Mouse (Mus musculus): ENCODE data around the gene Sub1. TPM values are rescaled to one million over a fixed set of nuclear protein-coding genes. Genes with fewer than 3 reads are reported as not detected.
A peak's percentile ranks its signal among the peaks of the same experiment; 100 is the strongest.

The Sub1 gene
- polyA plus RNA-seq, 1 experiment from 2014 or later: 469 TPM

DNA sequence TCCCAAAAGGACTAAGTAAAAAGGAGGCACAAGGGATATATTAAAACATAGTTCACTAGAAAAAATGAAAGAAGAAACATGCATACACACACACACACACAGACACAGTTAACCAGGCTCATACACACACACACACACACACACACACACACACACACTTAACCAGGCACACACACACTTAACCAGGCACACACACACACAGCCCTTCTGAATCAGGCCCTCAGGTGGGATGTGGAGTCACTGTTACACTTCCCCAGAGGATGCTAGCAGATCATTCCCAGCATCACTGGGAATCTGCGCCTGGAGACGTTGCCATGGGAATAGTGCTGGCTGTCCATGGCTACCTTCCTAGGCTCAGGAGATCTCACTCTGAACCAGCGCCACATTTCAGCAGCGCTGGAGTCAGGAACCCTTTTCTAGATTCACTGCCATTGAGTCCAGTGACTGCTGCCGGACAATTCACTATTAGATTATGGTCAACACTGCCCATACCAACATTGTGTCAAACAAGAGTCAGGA, 30.2 kb upstream of the Sub1 start:
- no peaks in the 10 kb centered on the region for H3K9me3 ChIP-seq
- 90% methylated on average over 5 of the region's 5 CpGs for WGBS
- no peak overlapping the region for H3K4me2 ChIP-seq
- no peaks in the 10 kb centered on the region for H3K27me3 ChIP-seq (replicated peaks)
- no peak overlapping the region for H3K9ac ChIP-seq
- no peak for ATAC-seq (replicated peaks)
- H3K36me3 ChIP-seq (replicated peaks): no peaks in the 10 kb centered on the region
- H3K4me3 ChIP-seq: no peak overlapping the region
- no peak overlapping the region for H3K27ac ChIP-seq
- H3K4me1 ChIP-seq: no peaks in the 10 kb centered on the region

DNA sequence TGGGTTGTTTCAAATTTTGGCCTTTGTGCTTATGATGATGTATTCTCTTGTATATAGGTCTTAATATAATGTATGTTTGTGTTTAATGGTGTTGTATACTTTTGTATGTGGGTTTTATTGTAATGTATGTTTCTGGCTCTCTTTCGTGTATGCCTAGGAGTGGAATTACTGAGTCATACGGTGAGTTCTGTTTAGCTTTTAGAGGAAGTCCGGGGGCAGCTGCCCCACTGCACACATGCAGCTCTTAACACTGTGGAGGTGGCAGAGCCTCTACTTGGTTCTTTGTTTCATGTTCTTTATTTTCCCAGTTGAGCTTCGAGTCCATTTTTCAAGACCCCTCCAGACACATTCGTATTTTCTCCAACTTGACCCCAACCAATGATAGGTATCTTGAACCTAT, 29.2 kb upstream of the Sub1 start:
- no peak overlapping the region for H3K27ac ChIP-seq
- H3K27me3 ChIP-seq (replicated peaks): no peaks in the 10 kb centered on the region
- no peaks in the 10 kb centered on the region for H3K4me1 ChIP-seq
- no peak for ATAC-seq (replicated peaks)
- H3K36me3 ChIP-seq (replicated peaks): no peaks in the 10 kb centered on the region
- no peak overlapping the region for H3K4me2 ChIP-seq
- H3K9me3 ChIP-seq: no peaks in the 10 kb centered on the region
- no peak overlapping the region for H3K4me3 ChIP-seq
- H3K9ac ChIP-seq: no peak overlapping the region
- 80% methylated on average over 5 of the region's 5 CpGs for WGBS

DNA sequence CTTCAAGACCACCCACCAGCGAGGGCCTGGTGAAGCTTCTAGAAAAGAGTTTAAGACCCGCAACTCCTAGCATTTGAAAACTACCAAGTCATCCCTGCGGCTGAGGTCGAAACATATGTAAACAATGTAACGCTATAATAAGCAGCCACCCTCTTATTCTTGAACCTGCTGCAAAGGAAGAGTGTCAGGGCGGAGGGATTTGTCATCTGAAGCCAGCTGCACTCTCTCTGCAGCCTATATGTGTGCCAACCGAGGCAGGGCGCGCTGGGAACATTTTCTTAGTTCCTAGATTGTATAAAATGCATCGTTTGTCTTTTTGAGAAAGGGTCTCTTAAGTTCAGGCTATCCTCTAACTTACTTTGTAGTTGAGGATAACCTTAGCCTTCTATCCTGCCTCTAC, 28.6 kb upstream of the Sub1 start:
- H3K27ac ChIP-seq: no peak overlapping the region
- no peaks in the 10 kb centered on the region for H3K36me3 ChIP-seq (replicated peaks)
- no peak overlapping the region for H3K9ac ChIP-seq
- 89% methylated on average over 10 of the region's 10 CpGs for WGBS
- no peaks in the 10 kb centered on the region for H3K9me3 ChIP-seq
- no peak overlapping the region for H3K4me3 ChIP-seq
- H3K27me3 ChIP-seq (replicated peaks): no peaks in the 10 kb centered on the region
- no peaks in the 10 kb centered on the region for H3K4me1 ChIP-seq
- H3K4me2 ChIP-seq: no peak overlapping the region
- ATAC-seq (replicated peaks): no peak

DNA sequence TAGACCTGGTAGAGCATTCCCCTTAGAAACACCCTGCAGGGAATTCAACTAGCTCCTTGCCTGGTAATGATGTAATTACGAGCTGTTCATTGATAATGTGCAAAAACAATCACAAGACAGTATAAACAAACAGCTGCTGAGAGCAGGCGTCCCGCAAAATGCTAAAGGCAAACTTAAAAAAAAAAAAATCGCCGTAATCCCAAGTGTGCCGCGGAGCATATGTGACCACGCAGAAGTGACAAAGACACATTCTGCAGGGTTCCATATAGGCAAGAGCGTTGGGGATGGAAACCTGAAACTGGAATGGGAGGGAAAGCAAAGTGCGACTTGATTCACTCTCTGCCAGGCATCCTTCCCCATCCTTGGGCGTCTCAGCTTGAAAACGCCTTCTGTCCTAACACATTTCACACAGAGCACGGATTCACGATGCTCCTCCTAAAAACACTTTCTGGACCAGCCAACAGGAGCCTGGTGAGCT, 28.0 kb upstream of the Sub1 start:
- WGBS: 61% methylated on average over 14 of the region's 14 CpGs
- ATAC-seq (replicated peaks): no peak
- Histone ChIP-seq H3K4me1 (no peaks in the 10 kb centered on the region), H3K9ac (no peak overlapping the region), H3K27me3 (replicated peaks) (no peaks in the 10 kb centered on the region), H3K9me3 (no peaks in the 10 kb centered on the region), H3K4me3 (no peak overlapping the region), H3K4me2 (no peak overlapping the region), H3K27ac (no peak overlapping the region), H3K36me3 (replicated peaks) (no peaks in the 10 kb centered on the region)

DNA sequence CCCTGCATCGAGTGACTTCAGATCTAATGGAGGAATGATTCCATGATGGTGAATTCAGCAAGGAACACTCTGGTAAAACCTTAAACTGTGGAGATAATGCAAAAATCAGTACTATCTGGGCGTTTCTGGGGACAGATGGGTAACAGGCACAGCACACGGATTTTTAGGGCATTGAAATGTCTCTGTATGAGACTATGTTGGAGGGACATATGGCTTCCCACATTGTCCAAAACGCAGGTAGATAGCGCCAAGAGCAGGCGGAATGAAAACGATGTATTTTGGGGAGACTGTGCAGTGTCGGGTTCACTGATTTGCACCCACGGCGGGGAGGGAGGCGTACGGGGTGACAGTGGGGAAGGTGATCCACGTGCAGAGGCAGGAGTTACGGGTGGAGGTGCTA, 22.7 kb upstream of the Sub1 start:
- no peak overlapping the region for H3K4me2 ChIP-seq
- no peak for ATAC-seq (replicated peaks)
- no peak overlapping the region for H3K27ac ChIP-seq
- peaks cover 2% of the 10 kb centered on the region; the same call in 1 of the 2 replicates for H3K4me1 ChIP-seq
- H3K27me3 ChIP-seq (replicated peaks): no peaks in the 10 kb centered on the region
- H3K9ac ChIP-seq: no peak overlapping the region
- 93% methylated on average over 14 of the region's 14 CpGs for WGBS
- no peaks in the 10 kb centered on the region for H3K9me3 ChIP-seq
- H3K36me3 ChIP-seq (replicated peaks): no peaks in the 10 kb centered on the region
- no peak overlapping the region for H3K4me3 ChIP-seq

DNA sequence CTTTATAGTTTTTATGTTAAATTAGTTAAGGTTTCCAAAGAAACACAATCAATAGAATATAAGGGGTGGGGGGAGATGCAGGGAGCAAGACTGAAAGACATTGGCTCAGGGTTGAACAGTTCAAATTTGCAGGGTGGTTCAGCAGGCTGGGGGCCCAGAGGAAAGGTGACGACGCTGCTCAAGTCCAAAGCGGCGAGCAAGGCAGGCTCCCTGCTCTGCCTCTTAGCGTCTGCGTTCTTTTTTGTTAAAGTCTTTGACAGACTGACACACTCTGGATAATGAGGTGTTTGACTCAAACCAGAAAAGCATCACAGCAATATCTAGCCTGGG, 21.6 kb upstream of the Sub1 start:
- Histone ChIP-seq H3K4me2 (no peak overlapping the region), H3K4me3 (no peak overlapping the region), H3K36me3 (replicated peaks) (no peaks in the 10 kb centered on the region), H3K27me3 (replicated peaks) (no peaks in the 10 kb centered on the region), H3K9ac (no peak overlapping the region), H3K4me1 (peaks cover 2% of the 10 kb centered on the region; the same call in 1 of the 2 replicates), H3K27ac (no peak overlapping the region), H3K9me3 (no peaks in the 10 kb centered on the region)
- no peak for ATAC-seq (replicated peaks)
- WGBS: 75% methylated on average over 6 of the region's 6 CpGs

DNA sequence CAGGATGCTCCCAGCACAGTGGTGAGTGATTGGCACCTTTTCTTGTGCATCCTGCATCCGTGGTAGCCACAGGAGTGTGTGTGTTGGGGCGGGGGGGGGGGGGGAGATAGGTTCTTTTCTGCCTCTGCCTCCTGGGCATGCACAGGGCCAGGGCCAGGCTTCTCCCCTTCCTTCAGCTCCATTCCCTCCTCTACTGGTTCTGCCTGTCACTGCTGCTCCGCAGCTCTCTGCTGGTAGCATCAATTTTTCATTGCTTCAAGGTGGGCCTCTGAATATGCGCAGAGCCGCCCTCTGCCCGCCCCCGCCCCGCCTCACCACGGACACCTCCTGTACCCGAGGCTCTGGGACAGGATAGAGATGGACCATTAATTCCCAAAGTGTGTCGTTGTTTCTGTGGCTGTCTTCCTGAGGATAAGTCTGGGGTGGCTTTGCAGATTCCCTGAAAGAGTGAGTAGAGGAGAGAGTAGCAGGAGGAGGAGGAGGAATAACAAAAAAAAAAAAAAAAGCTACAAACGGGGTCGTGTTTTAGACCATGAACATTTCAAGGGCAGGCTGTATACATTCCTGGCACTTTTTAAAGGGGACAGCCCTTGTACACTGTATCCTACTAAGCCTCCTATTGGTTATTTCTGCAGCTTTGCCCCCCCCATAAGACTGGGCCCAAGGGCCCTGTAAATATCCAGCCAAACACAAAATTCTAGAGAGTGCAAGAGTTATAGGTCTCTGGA, 21.1 kb upstream of the Sub1 start:
- Histone ChIP-seq H3K27ac (no peak overlapping the region), H3K9ac (no peak overlapping the region), H3K36me3 (replicated peaks) (no peaks in the 10 kb centered on the region), H3K4me1 (peaks cover 2% of the 10 kb centered on the region; the same call in 1 of the 2 replicates), H3K9me3 (no peaks in the 10 kb centered on the region), H3K4me3 (no peak overlapping the region), H3K4me2 (no peak overlapping the region), H3K27me3 (replicated peaks) (no peaks in the 10 kb centered on the region)
- peak; percentile 66 for ATAC-seq (replicated peaks)
- 52% methylated on average over 13 of the region's 13 CpGs for WGBS

DNA sequence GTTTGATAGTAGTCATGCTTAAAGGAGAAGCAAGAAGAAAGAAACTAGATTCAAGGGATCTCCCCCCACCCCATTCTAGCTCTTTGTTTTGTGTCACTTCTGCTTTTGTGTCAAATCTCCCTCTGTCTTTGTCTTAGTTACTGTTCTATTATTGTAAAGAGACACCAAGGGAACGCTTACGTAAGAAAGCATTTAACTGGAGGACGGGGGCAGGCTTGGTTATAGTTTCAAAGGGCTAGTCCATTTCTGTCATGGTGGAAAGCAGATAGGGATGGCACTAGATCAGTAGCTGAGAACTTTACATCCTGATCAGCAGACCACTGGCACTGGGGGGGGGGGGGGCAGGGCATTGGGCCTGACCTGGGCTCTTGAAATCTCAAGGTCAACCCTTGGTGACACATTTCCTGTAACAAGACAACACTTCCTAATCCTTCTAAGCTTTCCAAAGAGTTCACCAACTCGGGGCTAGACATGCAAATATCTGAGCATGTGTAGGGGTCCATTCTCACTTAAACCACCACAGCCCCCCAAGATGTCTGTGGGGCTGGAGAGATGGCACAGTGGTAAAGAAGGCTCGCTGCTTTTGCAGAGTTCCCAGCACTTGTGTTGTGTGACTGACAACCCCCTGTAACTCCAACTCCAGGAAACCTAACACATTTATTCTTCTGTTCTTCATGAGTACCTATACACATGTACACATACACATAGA, 17.6 kb upstream of the Sub1 start:
- Histone ChIP-seq H3K4me1 (peaks cover 2% of the 10 kb centered on the region; the same call in 1 of the 2 replicates), H3K9ac (no peak overlapping the region), H3K4me3 (no peak overlapping the region), H3K27me3 (replicated peaks) (no peaks in the 10 kb centered on the region), H3K4me2 (no peak overlapping the region), H3K9me3 (no peaks in the 10 kb centered on the region), H3K27ac (no peak overlapping the region), H3K36me3 (replicated peaks) (no peaks in the 10 kb centered on the region)
- ATAC-seq (replicated peaks): no peak
- WGBS: 81% methylated on average over 5 of the region's 5 CpGs

DNA sequence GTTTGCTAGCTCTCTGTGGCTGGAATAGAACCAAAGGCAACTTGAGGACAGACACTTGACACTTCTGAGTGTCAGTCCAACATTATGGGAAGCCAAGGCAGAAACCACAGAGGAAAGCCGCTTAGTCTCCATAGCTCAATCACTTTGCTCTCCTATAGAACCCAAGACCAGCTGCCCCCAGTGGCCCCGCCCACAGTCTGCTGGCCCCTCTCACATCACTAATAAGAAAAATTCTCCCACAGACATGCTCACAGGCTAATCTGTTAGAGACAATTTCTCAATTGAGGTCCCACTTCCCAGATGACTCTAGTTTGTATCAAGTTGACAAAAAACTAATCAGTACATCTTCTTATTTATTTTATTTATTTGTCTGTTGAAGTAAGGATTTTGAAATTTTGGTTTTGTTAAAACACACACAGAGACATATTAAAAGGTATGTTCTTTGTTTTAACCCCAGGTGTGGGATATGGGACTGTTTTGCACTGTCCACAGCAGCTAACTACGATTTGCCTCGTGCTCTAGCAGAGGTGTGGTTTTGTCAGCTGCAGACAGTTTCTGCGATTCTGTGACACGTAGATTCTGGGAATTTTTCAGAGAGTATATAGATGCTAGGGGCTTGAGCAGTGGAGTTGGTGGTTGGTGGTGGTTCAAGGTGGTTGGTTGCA, 16.9 kb upstream of the Sub1 start:
- peaks cover 2% of the 10 kb centered on the region; the same call in 1 of the 2 replicates for H3K4me1 ChIP-seq
- H3K4me3 ChIP-seq: no peak overlapping the region
- no peaks in the 10 kb centered on the region for H3K27me3 ChIP-seq (replicated peaks)
- no peak overlapping the region for H3K4me2 ChIP-seq
- no peak overlapping the region for H3K27ac ChIP-seq
- H3K36me3 ChIP-seq (replicated peaks): no peaks in the 10 kb centered on the region
- no peaks in the 10 kb centered on the region for H3K9me3 ChIP-seq
- no peak overlapping the region for H3K9ac ChIP-seq
- ATAC-seq (replicated peaks): no peak
- WGBS: 77% methylated on average over 6 of the region's 6 CpGs

DNA sequence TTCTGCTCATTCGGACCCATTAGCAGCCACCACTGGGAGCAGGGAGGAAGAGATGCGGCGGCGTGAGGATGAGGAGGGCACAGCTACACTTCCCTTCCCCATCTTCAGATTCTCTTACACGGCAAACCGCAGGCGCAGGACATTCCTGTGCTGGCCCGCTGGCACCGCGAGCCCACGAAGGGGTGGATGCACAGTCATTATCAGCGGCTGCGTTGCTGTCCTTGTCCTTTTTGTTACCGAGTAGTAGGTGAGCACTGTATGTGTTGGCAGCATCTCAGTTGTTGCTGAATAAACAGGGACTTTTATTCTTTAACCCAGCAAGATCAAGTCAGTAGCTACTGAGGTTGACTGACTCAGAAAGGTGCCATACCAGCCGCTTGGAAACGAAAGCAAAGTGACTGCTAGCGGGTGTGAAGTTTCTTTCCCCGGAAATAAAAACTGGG, 13.8 kb upstream of the Sub1 start:
- Histone ChIP-seq H3K36me3 (replicated peaks) (no peaks in the 10 kb centered on the region), H3K4me1 (no peaks in the 10 kb centered on the region), H3K4me3 (0 out of 2 replicates have a peak overlapping the region, but pooled peaks have one; percentile 3), H3K4me2 (peak overlapping the region; percentile 24), H3K9me3 (no peaks in the 10 kb centered on the region), H3K9ac (no peak overlapping the region), H3K27me3 (replicated peaks) (no peaks in the 10 kb centered on the region), H3K27ac (no peak overlapping the region)
- no peak for ATAC-seq (replicated peaks)
- 56% methylated on average over 18 of the region's 18 CpGs for WGBS

DNA sequence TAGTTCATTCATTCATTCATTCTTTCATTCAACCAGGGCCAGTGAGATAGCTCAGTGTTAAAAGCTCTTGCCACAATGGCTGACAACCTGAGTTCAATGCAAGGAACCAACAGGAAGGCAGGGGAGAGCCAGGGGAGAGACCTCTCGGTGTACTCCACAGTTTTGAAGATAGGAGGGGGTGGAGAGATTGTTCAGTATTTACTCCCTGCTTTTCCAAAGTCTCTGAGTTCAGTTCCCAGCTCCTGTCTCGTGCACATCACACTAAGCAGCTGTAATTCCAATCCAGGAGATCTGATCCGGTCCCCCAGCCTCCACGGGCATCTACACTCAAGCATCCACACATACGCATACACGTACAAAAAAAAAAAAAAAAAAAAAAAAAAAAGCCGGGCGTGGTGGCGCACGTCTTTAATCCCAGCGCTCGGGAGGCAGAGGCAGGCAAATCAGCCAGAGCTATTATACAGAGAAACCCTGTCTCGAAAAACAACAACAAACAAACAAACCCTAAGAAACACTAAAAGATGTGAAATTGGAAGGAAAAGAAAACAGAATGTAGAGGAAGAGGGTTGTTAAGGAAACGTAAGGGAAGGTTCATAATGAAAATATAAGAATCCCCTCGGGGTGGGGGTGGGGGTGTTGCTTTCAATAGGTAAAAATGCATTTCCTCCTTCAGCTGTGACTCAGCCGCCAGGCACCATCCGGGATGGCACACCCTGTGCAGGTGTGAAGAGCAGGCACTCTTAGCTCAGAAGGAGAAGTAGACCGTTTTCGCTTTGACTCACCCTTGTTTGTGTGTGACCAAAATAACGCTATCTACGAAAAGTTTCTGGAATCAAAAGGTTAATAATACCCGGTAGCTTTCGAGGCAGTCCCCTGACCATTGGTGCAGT, 13.2 kb upstream of the Sub1 start:
- Histone ChIP-seq H3K9me3 (no peaks in the 10 kb centered on the region), H3K36me3 (replicated peaks) (no peaks in the 10 kb centered on the region), H3K27ac (no peak overlapping the region), H3K27me3 (replicated peaks) (no peaks in the 10 kb centered on the region), H3K4me1 (no peaks in the 10 kb centered on the region), H3K4me2 (peak overlapping the region; percentile 24), H3K9ac (no peak overlapping the region), H3K4me3 (0 out of 2 replicates have a peak overlapping the region, but pooled peaks have one; percentile 3)
- no peak for ATAC-seq (replicated peaks)
- 77% methylated on average over 23 of the region's 23 CpGs for WGBS

Measured in midbrain, embryonic 15.5 days (tissue).